Mouse (Mus musculus): ENCODE measurements around the gene Usp19. TPM values are rescaled to one million over a fixed set of nuclear protein-coding genes. Genes with fewer than 3 reads are reported as not detected.
A peak's percentile ranks its signal among the peaks of the same experiment; 100 is the strongest.

The Usp19 gene
- 10.7 and 11.0 TPM in 2 replicates for polyA plus RNA-seq (2012)

DNA sequence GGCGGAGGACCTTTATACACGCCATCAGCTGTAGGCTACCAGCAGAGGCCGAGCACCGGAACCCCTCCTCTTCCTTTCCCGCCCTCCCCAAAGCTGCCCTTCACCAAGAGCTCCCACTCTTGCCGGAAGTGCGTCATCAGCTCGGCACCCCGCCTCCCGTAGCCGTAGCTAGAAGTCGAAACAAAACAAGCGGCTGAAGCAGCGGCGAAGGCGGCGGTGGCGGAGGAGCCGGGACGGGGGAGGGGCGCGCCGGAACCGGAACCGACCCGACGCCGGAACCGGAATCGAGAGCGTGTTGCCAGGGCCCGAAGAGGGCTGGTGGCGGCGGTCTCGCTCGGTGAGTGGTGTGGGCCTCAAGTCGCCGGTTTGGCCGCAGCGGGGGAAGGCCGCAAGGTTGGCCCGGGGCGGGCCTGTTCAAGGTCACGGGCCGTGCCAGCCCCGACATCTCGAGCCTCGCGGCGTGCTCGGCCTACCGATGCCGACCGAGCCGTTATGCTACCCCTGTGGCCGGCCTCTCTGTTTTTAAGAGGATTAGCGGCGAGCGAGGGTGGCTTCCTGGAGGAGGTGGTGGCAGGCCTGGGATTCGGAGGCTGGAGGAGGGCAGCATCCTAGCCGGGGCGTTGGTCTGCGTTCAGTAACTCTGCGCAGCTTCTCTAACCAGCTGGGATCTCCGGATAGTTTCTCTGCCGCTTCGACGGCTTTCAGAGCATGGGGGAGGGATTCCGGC, at the start of gene Usp19:
TSS of gene Usp19 (plus strand) at position 44 of the 727 bp plus-strand sequence.
- H3K36me3 ChIP-seq (ENCODE audit: control insufficient read depth), result peaks cover 52% of the 10 kb centered on the region
- TF ChIP-seq TAL1 (IDR thresholded peaks at IDR 0.05; ENCODE audit: low read length) (no peak), GATA1 (IDR thresholded peaks at IDR 0.05; ENCODE audit: low read length) (no peak)
- no peaks in the 10 kb centered on the region for H3K9me3 ChIP-seq (ENCODE audit: control insufficient read depth, low read length)
- H3K4me3 ChIP-seq (replicated peaks), result peak within 1 kb of the TSS; percentile 90
- H3K4me1 ChIP-seq (ENCODE audit: control insufficient read depth), result peaks cover 27% of the 10 kb centered on the region
- no peaks in the 10 kb centered on the region for H3K27me3 ChIP-seq (ENCODE audit: control insufficient read depth)

DNA sequence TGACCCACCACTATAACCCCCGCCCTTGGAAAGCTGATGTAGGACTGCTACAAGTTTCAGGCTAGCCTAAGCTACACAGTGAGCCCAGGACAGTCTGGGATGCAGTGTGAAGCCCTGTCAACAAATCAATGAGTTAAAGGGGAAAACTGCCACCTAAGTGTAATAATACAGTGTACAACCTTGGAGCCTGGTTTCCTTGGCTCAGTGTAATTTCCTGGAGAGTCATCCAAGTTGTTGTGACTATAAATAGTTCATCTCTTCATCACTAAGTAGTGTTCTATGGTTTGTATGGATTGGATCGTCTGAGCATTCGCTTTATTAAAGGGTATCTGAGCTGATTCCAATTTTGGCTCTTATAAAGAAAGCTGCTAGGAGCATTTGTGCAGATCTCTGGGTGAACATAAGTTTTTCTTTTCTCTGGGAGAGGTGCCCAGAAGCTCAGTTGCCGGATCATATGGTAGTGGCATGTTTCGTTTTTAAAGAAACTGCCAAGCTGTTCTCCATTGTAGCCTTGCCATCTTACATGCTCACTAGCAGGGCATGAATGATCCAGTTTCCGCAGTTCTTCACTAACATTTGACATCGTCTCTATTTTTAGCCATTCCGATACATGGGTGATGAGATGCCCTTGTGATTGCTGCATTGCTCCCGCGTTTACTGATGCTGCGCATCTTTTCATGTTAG, 49.0 kb upstream of the Usp19 start:
- Histone ChIP-seq H3K4me1 (ENCODE audit: control insufficient read depth) (no peaks in the 10 kb centered on the region), H3K9me3 (ENCODE audit: control insufficient read depth, low read length) (no peaks in the 10 kb centered on the region), H3K36me3 (ENCODE audit: control insufficient read depth) (no peaks in the 10 kb centered on the region), H3K27me3 (ENCODE audit: control insufficient read depth) (peaks cover 17% of the 10 kb centered on the region), H3K4me3 (replicated peaks) (no peak overlapping the region)
- no peak for TF ChIP-seq TAL1 (IDR thresholded peaks at IDR 0.05; ENCODE audit: low read length)
- TF ChIP-seq GATA1 (IDR thresholded peaks at IDR 0.05; ENCODE audit: low read length), result no peak

DNA sequence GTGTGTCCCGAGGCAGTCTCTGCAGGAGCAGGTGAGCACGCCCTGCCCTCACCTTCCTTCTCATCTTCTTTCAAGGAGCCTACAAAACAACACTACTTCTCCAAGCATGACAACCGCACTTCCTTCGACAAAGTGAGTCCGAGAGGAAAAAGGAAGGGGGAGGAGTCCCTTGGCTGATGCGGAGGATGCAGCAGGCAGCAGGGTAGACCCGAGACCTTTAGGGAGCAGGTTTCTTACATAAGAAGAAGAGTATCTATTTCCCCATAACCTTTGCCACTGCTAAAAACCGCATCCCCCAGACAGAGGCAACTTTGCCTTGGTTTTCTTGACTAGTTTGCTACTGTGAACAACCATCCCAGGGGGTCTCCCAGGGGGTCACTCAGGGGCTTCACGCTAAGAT, 45.3 kb upstream of the Usp19 start:
- peaks cover 21% of the 10 kb centered on the region for H3K4me1 ChIP-seq (ENCODE audit: control insufficient read depth)
- TF ChIP-seq GATA1 (IDR thresholded peaks at IDR 0.05; ENCODE audit: low read length), result no peak
- no peak for TF ChIP-seq TAL1 (IDR thresholded peaks at IDR 0.05; ENCODE audit: low read length)
- H3K27me3 ChIP-seq (ENCODE audit: control insufficient read depth), result peaks cover 8% of the 10 kb centered on the region
- H3K36me3 ChIP-seq (ENCODE audit: control insufficient read depth), result peaks cover 27% of the 10 kb centered on the region
- H3K4me3 ChIP-seq (replicated peaks), result no peak overlapping the region
- H3K9me3 ChIP-seq (ENCODE audit: control insufficient read depth, low read length), result no peaks in the 10 kb centered on the region

DNA sequence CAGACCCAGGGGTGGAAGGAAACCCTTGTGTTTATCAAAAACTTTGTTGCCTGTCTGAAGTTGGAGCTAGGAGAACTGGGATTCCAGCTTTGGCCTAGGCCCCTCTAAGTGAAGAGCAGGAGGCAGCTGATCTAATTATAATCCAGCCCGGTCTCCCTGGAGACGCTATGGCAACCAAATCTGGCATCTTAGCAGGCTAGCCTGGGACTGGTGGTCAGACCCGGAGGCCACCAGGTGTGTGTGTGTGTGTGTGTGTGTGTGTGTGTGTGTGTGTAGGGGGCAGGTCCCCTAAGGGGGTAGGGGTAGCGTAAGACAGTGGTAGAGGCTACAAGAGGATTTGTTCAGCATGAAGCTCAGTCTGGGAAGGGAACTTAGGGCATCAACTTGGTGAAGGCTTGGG, 40.5 kb upstream of the Usp19 start:
- peak overlapping the region; percentile 71 for H3K4me3 ChIP-seq (replicated peaks)
- H3K36me3 ChIP-seq (ENCODE audit: control insufficient read depth), result peaks cover 30% of the 10 kb centered on the region
- TF ChIP-seq GATA1 (IDR thresholded peaks at IDR 0.05; ENCODE audit: low read length) (no peak), TAL1 (IDR thresholded peaks at IDR 0.05; ENCODE audit: low read length) (no peak)
- H3K4me1 ChIP-seq (ENCODE audit: control insufficient read depth), result peaks cover 63% of the 10 kb centered on the region
- H3K27me3 ChIP-seq (ENCODE audit: control insufficient read depth), result peaks cover 3% of the 10 kb centered on the region
- peaks cover 2% of the 10 kb centered on the region; the same call in 1 of the 2 replicates for H3K9me3 ChIP-seq (ENCODE audit: control insufficient read depth, low read length)

DNA sequence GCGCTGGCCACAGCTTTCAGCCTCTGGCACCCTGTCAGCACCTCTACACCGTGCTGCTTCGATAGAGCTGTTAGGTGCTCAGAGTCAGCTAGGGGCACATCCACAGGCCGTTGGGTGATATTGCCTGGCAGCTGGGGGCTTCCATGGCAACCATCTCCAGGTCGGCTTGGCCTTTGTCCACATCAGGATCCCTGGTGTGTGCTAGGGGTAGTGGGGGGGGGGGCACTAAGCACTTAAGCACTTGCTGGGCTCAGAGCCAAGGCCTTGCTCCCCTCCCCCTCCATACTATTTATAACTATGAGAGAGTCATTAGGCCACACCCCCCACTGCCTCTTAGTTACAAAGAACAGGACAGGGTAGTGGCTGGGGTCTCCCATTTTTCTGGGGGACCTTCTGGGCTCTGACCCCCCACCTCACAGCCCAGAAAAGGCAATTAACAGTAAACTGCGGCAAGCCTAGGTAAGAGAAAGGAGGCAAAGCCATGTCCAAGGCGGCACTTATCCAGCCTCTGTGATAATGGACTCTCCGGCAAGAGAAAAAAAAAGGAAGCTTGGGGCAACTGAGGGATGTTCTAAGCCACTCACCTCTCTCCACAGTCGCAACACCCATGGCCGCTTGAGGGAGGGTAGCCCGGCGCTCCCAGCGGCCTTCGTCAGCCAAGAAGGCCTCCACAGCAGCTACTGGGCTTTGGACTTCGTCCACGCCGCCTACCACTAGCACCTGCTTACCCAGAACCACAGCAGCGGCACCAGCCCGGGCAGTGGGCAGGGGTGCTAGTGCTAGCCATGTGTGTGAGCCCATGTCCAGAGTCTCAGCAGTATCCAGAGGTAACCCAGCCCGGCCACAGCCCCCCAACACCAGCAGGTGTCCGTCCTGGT, 39.9 kb upstream of the Usp19 start:
- Histone ChIP-seq H3K36me3 (ENCODE audit: control insufficient read depth) (peaks cover 30% of the 10 kb centered on the region), H3K4me3 (replicated peaks) (peak overlapping the region; percentile 71), H3K4me1 (ENCODE audit: control insufficient read depth) (peaks cover 66% of the 10 kb centered on the region), H3K27me3 (ENCODE audit: control insufficient read depth) (no peaks in the 10 kb centered on the region), H3K9me3 (ENCODE audit: control insufficient read depth, low read length) (peaks cover 2% of the 10 kb centered on the region; the same call in 1 of the 2 replicates)
- TF ChIP-seq TAL1 (IDR thresholded peaks at IDR 0.05; ENCODE audit: low read length), result no peak
- TF ChIP-seq GATA1 (IDR thresholded peaks at IDR 0.05; ENCODE audit: low read length), result no peak

DNA sequence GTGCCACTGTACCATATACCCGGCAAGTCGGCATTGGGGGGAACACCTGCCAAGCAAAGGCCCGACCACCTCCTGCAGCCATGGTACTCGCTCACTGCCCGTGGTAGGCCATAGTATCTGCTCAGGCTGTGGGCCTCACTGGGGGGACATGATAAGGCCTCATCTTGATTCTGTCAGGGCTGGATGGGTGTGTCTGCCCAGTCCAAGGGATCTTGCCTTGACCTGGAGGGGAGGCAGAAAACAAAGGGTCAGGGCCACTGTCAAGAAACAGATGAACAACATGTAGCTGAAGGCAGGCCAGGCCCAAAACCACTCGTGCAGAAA, 39.3 kb upstream of the Usp19 start:
- Histone ChIP-seq H3K36me3 (ENCODE audit: control insufficient read depth) (peaks cover 30% of the 10 kb centered on the region), H3K4me1 (ENCODE audit: control insufficient read depth) (peaks cover 72% of the 10 kb centered on the region), H3K27me3 (ENCODE audit: control insufficient read depth) (no peaks in the 10 kb centered on the region), H3K4me3 (replicated peaks) (peak overlapping the region; percentile 71), H3K9me3 (ENCODE audit: control insufficient read depth, low read length) (peaks cover 2% of the 10 kb centered on the region; the same call in 1 of the 2 replicates)
- TF ChIP-seq TAL1 (IDR thresholded peaks at IDR 0.05; ENCODE audit: low read length), result peak; percentile 36; the same call in 2 of the 3 replicates
- 0 out of 2 replicates have a peak, but pooled peaks have one; percentile 32 for TF ChIP-seq GATA1 (IDR thresholded peaks at IDR 0.05; ENCODE audit: low read length)

DNA sequence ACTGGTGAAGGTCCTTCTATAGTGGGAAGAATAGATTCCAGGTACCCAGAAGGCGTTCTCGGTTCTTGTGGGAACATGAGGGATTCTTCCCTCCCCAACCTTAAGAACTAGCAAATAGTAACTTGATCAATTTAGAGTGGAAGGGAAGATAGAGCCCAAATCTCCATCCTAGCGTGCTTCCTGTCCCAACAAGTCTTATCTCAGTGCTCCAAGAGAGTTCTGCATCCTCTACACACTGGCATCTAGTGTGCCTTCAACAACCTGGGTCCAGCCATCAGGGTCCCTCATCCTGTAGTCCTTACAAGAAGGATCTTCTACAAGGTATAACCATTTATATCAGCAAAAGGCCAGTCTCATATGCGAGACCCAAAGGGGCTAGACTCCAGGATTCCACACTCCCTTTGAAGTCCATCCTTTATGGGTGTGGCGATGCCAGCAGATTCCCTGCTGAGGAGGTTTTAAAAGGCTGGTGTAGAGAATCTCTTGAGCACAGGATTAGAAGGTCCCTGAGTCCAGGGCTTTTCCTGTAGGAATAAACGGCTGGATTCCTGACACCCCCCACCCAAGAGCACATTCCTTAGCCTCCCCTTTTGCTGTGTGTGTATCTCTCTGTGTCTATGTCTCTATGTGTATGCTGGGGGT, 38.8 kb upstream of the Usp19 start:
- Histone ChIP-seq H3K4me3 (replicated peaks) (peak overlapping the region; percentile 71), H3K27me3 (ENCODE audit: control insufficient read depth) (no peaks in the 10 kb centered on the region), H3K9me3 (ENCODE audit: control insufficient read depth, low read length) (peaks cover 2% of the 10 kb centered on the region; the same call in 1 of the 2 replicates), H3K36me3 (ENCODE audit: control insufficient read depth) (peaks cover 30% of the 10 kb centered on the region), H3K4me1 (ENCODE audit: control insufficient read depth) (peaks cover 76% of the 10 kb centered on the region)
- TF ChIP-seq GATA1 (IDR thresholded peaks at IDR 0.05; ENCODE audit: low read length) (no peak), TAL1 (IDR thresholded peaks at IDR 0.05; ENCODE audit: low read length) (no peak)

DNA sequence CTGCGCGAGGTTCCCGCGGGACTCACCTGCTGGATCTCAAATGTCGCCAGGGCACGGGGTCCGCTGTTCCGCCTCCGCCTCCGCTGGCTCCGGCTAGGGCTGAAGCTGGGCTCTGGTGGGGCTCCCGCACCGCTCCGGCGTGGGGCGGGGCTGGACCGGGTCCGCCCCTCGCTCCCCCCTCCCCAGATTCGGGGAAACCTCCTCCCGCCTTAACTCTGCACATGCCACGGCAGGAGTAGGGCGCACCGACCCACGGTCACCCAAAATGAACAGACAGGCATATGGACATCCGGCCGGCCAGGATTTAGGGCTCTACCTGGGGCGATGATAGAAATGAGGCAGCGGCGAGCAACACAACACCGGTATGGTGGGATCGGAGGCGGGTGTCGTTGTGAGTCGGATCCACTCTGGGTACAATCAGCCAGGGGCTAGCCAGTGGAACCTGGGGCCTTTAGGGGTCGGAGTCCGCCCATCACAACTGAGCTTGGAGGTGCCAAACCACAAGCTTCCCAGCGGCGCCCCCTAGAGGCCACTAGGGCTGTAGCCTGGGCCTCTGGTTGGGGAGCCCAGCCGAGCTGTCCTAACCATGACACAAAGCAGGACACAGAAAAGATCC, 38.0 kb upstream of the Usp19 start:
- Histone ChIP-seq H3K27me3 (ENCODE audit: control insufficient read depth) (no peaks in the 10 kb centered on the region), H3K9me3 (ENCODE audit: control insufficient read depth, low read length) (peaks cover 2% of the 10 kb centered on the region; the same call in 1 of the 2 replicates), H3K4me1 (ENCODE audit: control insufficient read depth) (peaks cover 76% of the 10 kb centered on the region), H3K36me3 (ENCODE audit: control insufficient read depth) (peaks cover 30% of the 10 kb centered on the region), H3K4me3 (replicated peaks) (peak overlapping the region; percentile 71)
- TF ChIP-seq TAL1 (IDR thresholded peaks at IDR 0.05; ENCODE audit: low read length) (no peak), GATA1 (IDR thresholded peaks at IDR 0.05; ENCODE audit: low read length) (no peak)

Measured in erythroblast, embryonic 14.5 days (primary cell).